11 mouse cellular contexts compared by ENCODE assay signal in genomic region chr10:40524032-40524806, GRCm38 (mm10). TPM values are rescaled to one million over a fixed set of nuclear protein-coding genes. Genes with fewer than 3 reads are reported as not detected.
DNase-seq lines count a peak whose midpoint lies in the region; ATAC-seq and TF ChIP-seq lines count a peak whose summit lies in the region.
"Had no signal": no experiment of that assay in that cellular context is flagged by ENCODE, and none has a peak within 500 bp of the region (broad histone marks: within the 10 kb centered on the region; RNA-seq: fewer than 3 reads in every experiment).

No protein-coding gene starts in this region.

- DNase-seq in gastrocnemius, adult 18-20 months (ENCODE audit: low spot score), result peak; percentile 34
- DNase-seq in gastrocnemius, adult 8-10 months (ENCODE audit: low spot score in 2 of 2), result no peak
- DNase-seq in lung, postnatal 0 days (ENCODE audit: low spot score), result peak; percentile 61
- DNase-seq in lung, postnatal 14 days, result no peak
- no peak for DNase-seq in thymus, postnatal 4 days
- DNase-seq in thymus, postnatal 14 days, result no peak
- DNase-seq: cerebellum, adult 11-12 months had no signal

- no peaks in the 10 kb centered on the region for H3K9me3 ChIP-seq in lung, postnatal 0 days (ENCODE audit: low read length)
- H3K9me3 ChIP-seq in liver, embryonic 16.5 days (replicated peaks; ENCODE audit: control insufficient read depth, low read length), result no peaks in the 10 kb centered on the region
- no peaks in the 10 kb centered on the region for H3K9me3 ChIP-seq in stomach, embryonic 16.5 days (replicated peaks; ENCODE audit: control insufficient read depth, low read length)
- H3K9me3 ChIP-seq: heart, embryonic 10.5 days; midbrain, embryonic 12.5 days had no signal

- TF ChIP-seq CTCF in lung, postnatal 0 days (IDR thresholded peaks at IDR 0.05), result peak; percentile 15; the same call in 1 of the 2 replicates

- no peaks in the 10 kb centered on the region for H3K36me3 ChIP-seq in lung, postnatal 0 days (ENCODE audit: insufficient read depth, low read length)
- no peaks in the 10 kb centered on the region for H3K36me3 ChIP-seq in liver, embryonic 16.5 days (ENCODE audit: control insufficient read depth, insufficient read depth)
- no peaks in the 10 kb centered on the region for H3K36me3 ChIP-seq in stomach, embryonic 16.5 days (ENCODE audit: control insufficient read depth, insufficient read depth, low read length)
- H3K36me3 ChIP-seq: heart, embryonic 10.5 days; midbrain, embryonic 12.5 days had no signal

- no peaks in the 10 kb centered on the region for H3K4me1 ChIP-seq in lung, postnatal 0 days (ENCODE audit: insufficient read depth, low read depth, low read length)
- peaks cover 2% of the 10 kb centered on the region for H3K4me1 ChIP-seq in liver, embryonic 16.5 days (ENCODE audit: control insufficient read depth, low read depth, low read length)
- H3K4me1 ChIP-seq in stomach, embryonic 16.5 days (ENCODE audit: control insufficient read depth, insufficient read depth, low read length), result peaks cover 8% of the 10 kb centered on the region

- H3K27ac ChIP-seq in lung, postnatal 0 days (ENCODE audit: low read length), result no peak overlapping the region
- H3K27ac ChIP-seq in liver, embryonic 16.5 days (ENCODE audit: low read length), result no peak overlapping the region
- H3K27ac ChIP-seq in stomach, embryonic 16.5 days (ENCODE audit: low read length), result peak overlapping the region; percentile 35
- H3K27ac ChIP-seq: heart, embryonic 10.5 days; midbrain, embryonic 12.5 days had no signal

- no peaks in the 10 kb centered on the region for H3K27me3 ChIP-seq in lung, postnatal 0 days (replicated peaks; ENCODE audit: insufficient read depth, low read length)
- H3K27me3 ChIP-seq in liver, embryonic 16.5 days (ENCODE audit: control insufficient read depth, insufficient read depth, low read depth, low read length), result no peaks in the 10 kb centered on the region
- no peaks in the 10 kb centered on the region for H3K27me3 ChIP-seq in stomach, embryonic 16.5 days (ENCODE audit: control insufficient read depth, insufficient read depth, low read length)
- H3K27me3 ChIP-seq: midbrain, embryonic 12.5 days had no signal

- H3K4me2 ChIP-seq in lung, postnatal 0 days (replicated peaks; ENCODE audit: low read depth, low read length), result no peak overlapping the region
- no peak overlapping the region for H3K4me2 ChIP-seq in liver, embryonic 16.5 days (ENCODE audit: low read depth, low read length)
- no peak overlapping the region for H3K4me2 ChIP-seq in stomach, embryonic 16.5 days (ENCODE audit: low read depth, low read length)
- H3K4me2 ChIP-seq: midbrain, embryonic 12.5 days had no signal

- 61% methylated on average over 9 of the region's 9 CpGs for WGBS in lung, postnatal 0 days
- WGBS in liver, embryonic 16.5 days (ENCODE audit: insufficient replicate concordance), result 45% methylated on average over 9 of the region's 9 CpGs
- 74% methylated on average over 9 of the region's 9 CpGs for WGBS in stomach, embryonic 16.5 days

- no peak for TF ChIP-seq EP300 in lung, postnatal 0 days (IDR thresholded peaks at IDR 0.05)

- H3K4me3 ChIP-seq in lung, postnatal 0 days (ENCODE audit: low read depth, low read length), result no peak overlapping the region
- no peak overlapping the region for H3K4me3 ChIP-seq in liver, embryonic 16.5 days (ENCODE audit: low read depth, low read length)
- H3K4me3 ChIP-seq in stomach, embryonic 16.5 days (replicated peaks; ENCODE audit: low read length), result no peak overlapping the region
- H3K4me3 ChIP-seq: heart, embryonic 10.5 days; midbrain, embryonic 12.5 days had no signal

- peak; percentile 27; the same call in 1 of the 2 replicates for ATAC-seq in lung, postnatal 0 days
- ATAC-seq in liver, embryonic 16.5 days (ENCODE audit: low read depth), result peak; percentile 70
- no peak for ATAC-seq in stomach, embryonic 16.5 days (ENCODE audit: insufficient read depth, low FRiP score)

- no peak overlapping the region for H3K9ac ChIP-seq in lung, postnatal 0 days (replicated peaks; ENCODE audit: low read depth)
- H3K9ac ChIP-seq in liver, embryonic 16.5 days (ENCODE audit: low read depth, low read length), result no peak overlapping the region
- no peak overlapping the region for H3K9ac ChIP-seq in stomach, embryonic 16.5 days (ENCODE audit: low read length)
- H3K9ac ChIP-seq: midbrain, embryonic 12.5 days had no signal

RNA-seq across cellular contexts. Expression of gene Slc22a16, which starts 45.9 kb away (rescaled TPM):
- total RNA-seq in gastrocnemius, adult 18-20 months (2021), result not detected
- total RNA-seq in gastrocnemius, adult 8-10 months (2022), result not detected
- polyA plus RNA-seq in lung, postnatal 0 days (2015; fragmentation: Nextera tagmentation; extraction: Ambion mirVana), result not detected in 2 replicates
- polyA plus RNA-seq in liver, embryonic 16.5 days (2015; fragmentation: Nextera tagmentation; extraction: Ambion mirVana), result not detected in 2 replicates
- polyA plus RNA-seq in stomach, embryonic 16.5 days (2015; fragmentation: Nextera tagmentation; extraction: Ambion mirVana), result not detected in 2 replicates
- polyA plus RNA-seq: heart, embryonic 10.5 days; midbrain, embryonic 12.5 days had no signal

Comparison
In these comparisons a context has a peak if more than half of its experiments do, and no peak if none do; other contexts are left out.
1. DNase-seq: peak in gastrocnemius, adult 18-20 months (single experiment) and lung, postnatal 0 days (single experiment); none in gastrocnemius, adult 8-10 months (0 of 2), lung, postnatal 14 days (single experiment), thymus, postnatal 4 days (single experiment) and thymus, postnatal 14 days (single experiment).